Mouse (Mus musculus) testis, adult 2 months (tissue): Measurements from ENCODE around the gene Tmigd3.

Experiments used
- CTCF ChIP-seq: fragments of 200-500 bp; IDR thresholded peaks from 2 replicates; pipeline ENCODE4 v1.5.1; 2012; ENCODE audit warnings: low read depth, mild to moderate bottlenecking, inconsistent platforms, low read length, moderate library complexity; ENCODE audit not compliant: control insufficient read depth, insufficient read depth, insufficient replicate concordance
- POLR2A ChIP-seq: fragments of 200-500 bp; IDR thresholded peaks from 2 replicates; pipeline ENCODE4 v1.6.1; 2012; ENCODE audit warnings: low read depth, mild to moderate bottlenecking, inconsistent platforms, low read length, moderate library complexity; ENCODE audit not compliant: control insufficient read depth

DNA sequence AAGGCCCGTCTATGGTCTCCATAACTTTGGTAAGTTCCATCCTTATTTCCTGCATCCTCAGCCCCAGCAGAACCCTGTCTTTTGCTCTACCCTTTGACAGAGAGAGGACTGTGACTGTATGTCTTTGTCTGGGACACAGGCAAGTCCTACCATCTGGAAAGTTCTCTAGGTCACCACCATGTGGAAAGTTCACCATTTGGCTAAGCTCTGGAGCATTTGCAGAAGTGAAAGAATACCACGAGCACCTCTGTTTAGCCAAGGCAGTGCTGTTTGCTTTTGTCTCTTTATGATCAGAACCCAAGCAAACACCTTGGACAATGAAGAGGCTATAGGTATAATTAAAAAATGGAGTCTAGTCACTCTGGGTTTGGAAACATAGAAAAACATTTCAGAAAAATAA is 51.3 kb downstream of the Tmigd3 start:
- TF ChIP-seq CTCF (no peak), POLR2A (no peak)
